Mouse (Mus musculus) lung, adult 10 weeks (tissue): ENCODE measurements around the gene Slc28a1. TPM values are rescaled to one million over a fixed set of nuclear protein-coding genes. Genes with fewer than 3 reads are reported as not detected.

ENCODE experiments used
- polyA plus RNA-seq: library from polyadenylated mRNA; stranded (reverse); fragments of 350-450 nt; fragmentation: Illumina TruSeq; extraction: RNeasy Lipid Tissue Mini Kit (QIAGEN cat#74804); gene quantifications from one replicate; pipeline ENCODE4 v1.2.3, GENCODE M21; 2014; ENCODE audit warnings: low read depth, low replicate concordance; ENCODE audit not compliant: insufficient read depth

The Slc28a1 gene
- polyA plus RNA-seq, result not detected

GRCm38 (mm10) chr7:81114555-81114954 lies at the start of gene Slc28a1:
Slc28a1 (plus strand) TSS chr7:81114799.

GRCm38 (mm10) chr7:81213347-81214152 lies 99.0 kb downstream of the Slc28a1 start, which contains the start of gene Pde8a:
Pde8a (plus strand) TSS chr7:81213596.

Other genes with a start within 250 kb of the Slc28a1 start
- 12.9 TPM for gene Wdr73, start 213.5 kb upstream of the Slc28a1 start, polyA plus RNA-seq
- 6.8 TPM for gene Nmb, start 209.7 kb upstream of the Slc28a1 start, polyA plus RNA-seq
- gene Sec11a, start 167.0 kb upstream of the Slc28a1 start, polyA plus RNA-seq, result 68.7 TPM
- gene Zfp592, start 121.1 kb upstream of the Slc28a1 start, polyA plus RNA-seq, result 10.4 TPM
- gene Alpk3, start 57.2 kb upstream of the Slc28a1 start, polyA plus RNA-seq, result 0.50 TPM
- 7.7 TPM for gene Pde8a, start 98.8 kb downstream of the Slc28a1 start, polyA plus RNA-seq
- 2,099 TPM for gene Rps17, start 230.5 kb downstream of the Slc28a1 start, polyA plus RNA-seq